Mouse (Mus musculus) layer of hippocampus, adult 18-20 months (tissue): ENCODE results near the gene Dnali1. TPM values are rescaled to one million over a fixed set of nuclear protein-coding genes. Genes with fewer than 3 reads are reported as not detected.

Experiments used
- DNase-seq, 2 experiments: peaks; one replicate each; pipeline ENCODE4 v3.0.0; 2022; ENCODE audit warnings: low spot score in 2 of 2
- total RNA-seq, 2 experiments: library from RNA; stranded (reverse); gene quantifications; 2 replicates each; pipeline ENCODE4 v1.2.3; 2021

The Dnali1 gene
- total RNA-seq, 2 experiments from 2014 or later, result 0.84 to 1.1 TPM

GRCm38 (mm10) chr4:125034341-125034740 is 31.2 kb downstream of the Dnali1 start:
- DNase-seq, result no peak

GRCm38 (mm10) chr4:125029891-125030614 is 35.5 kb downstream of the Dnali1 start:
- DNase-seq, result peak; percentile 87 to 93

- no peak for DNase-seq
Observed at GRCm38 (mm10) chr4:125020780-125021538, 44.5 kb downstream of the Dnali1 start.

- DNase-seq, result no peak
Observed at GRCm38 (mm10) chr4:125017431-125017830, 48.1 kb downstream of the Dnali1 start.

GRCm38 (mm10) chr4:125015806-125016635 is 49.5 kb downstream of the Dnali1 start, which contains the start of gene Gnl2:
TSS of gene Gnl2 (plus strand) at chr4:125016585.
- no peak for DNase-seq

GRCm38 (mm10) chr4:125008712-125009111 is 56.8 kb downstream of the Dnali1 start:
- DNase-seq, result no peak

- DNase-seq, result no peak
Observed at GRCm38 (mm10) chr4:125008220-125008619, 57.3 kb downstream of the Dnali1 start.

GRCm38 (mm10) chr4:125007460-125007859 is 58.0 kb downstream of the Dnali1 start:
- DNase-seq, result no peak

Other genes with a start within 250 kb of the Dnali1 start
- 10 to 100 TPM; 34.3 to 36.6 TPM for gene Yrdc, start 215.0 kb downstream of the Dnali1 start, total RNA-seq
- gene 1110065P20Rik, start 214.5 kb downstream of the Dnali1 start, total RNA-seq, result 10 to 100 TPM; 79.5 to 89.0 TPM
- gene Maneal, start 203.5 kb downstream of the Dnali1 start, total RNA-seq, result 10 to 100 TPM; 51.5 to 52.1 TPM
- 10 to 100 TPM; 39.0 to 42.3 TPM for gene Epha10, start 184.8 kb downstream of the Dnali1 start, total RNA-seq
- gene 9930104L06Rik, start 128.7 kb downstream of the Dnali1 start, total RNA-seq, result 10 to 100 TPM; 21.1 to 24.9 TPM
- gene Cdca8, start 126.4 kb downstream of the Dnali1 start, total RNA-seq, result 1 to 10 TPM; 1.3 to 1.8 TPM
- gene Rspo1, start 79.3 kb downstream of the Dnali1 start, total RNA-seq, result 1 to 10 TPM; 8.2 to 8.3 TPM
- gene Gnl2, start 49.1 kb downstream of the Dnali1 start, total RNA-seq, result 10 to 100 TPM; 54.8 to 62.3 TPM
- gene Snip1, start 969 bp upstream of the Dnali1 start, total RNA-seq, result 10 to 100 TPM; 13.8 to 15.4 TPM
- gene Meaf6, start 19.4 kb upstream of the Dnali1 start, total RNA-seq, result 100 to 1,000 TPM; 113 to 118 TPM
- 1 to 10 TPM in 1 of 2 experiments, under 1 TPM in 1; 0.99 to 1.3 TPM for gene Zc3h12a, start 62.1 kb upstream of the Dnali1 start, total RNA-seq